Mouse (Mus musculus) liver, postnatal 0 days (tissue): ENCODE results near the gene Tmem237.

Experiments
- CTCF ChIP-seq: sonication (generic); IDR thresholded peaks from 2 replicates; pipeline ENCODE4 v1.5.1; 2016; ENCODE audit warnings: antibody characterized with exemption, low read depth
- EP300 ChIP-seq: IDR thresholded peaks from 2 replicates; pipeline ENCODE4 v1.6.1; 2016; ENCODE audit warnings: antibody characterized with exemption, low read depth, mild to moderate bottlenecking

DNA sequence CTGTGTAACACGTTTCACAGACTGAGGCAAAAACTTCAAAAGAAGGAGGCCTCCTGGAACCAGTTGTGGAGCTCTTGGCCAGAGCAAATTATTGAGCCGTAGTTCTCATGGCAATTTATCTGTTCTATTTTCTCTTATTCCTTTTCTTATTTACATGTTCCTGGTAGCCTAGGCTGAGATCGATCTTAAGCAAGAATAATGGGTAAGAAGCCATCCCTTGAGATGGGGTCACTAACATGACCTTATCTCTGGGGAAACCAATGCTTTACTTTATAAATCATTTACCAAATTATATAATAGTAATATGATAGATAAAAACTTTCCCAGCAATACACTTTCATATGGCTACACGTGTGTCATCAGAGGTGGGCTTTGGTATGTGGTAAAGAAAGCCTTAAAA, 32.1 kb upstream of the Tmem237 start:
- TF ChIP-seq EP300 (no peak), CTCF (no peak)
